In the genomic region with DNA sequence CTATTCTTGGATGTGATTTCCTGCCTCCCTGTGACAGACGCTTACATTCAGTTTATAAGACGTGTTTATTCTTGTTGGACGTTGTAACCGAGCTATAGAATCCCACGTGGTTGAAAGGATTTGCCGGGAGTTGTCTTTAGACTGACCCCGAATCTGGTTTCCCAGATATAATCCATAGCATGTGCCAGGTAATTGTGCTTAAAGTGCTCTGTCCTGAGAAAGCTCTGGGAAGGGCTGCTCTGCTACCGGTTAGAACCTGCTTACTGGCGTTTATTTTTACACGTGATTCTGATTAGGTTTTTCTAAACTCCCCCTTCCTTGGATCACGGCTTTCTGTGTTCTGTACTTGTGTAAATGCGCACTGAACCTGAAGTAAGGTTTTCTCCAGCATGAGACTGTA, we compare ENCODE assay signal across 22 mouse cellular contexts. TPM values are rescaled to one million over a fixed set of nuclear protein-coding genes. Genes with fewer than 3 reads are reported as not detected.
DNase-seq lines count a peak whose midpoint lies in the region; ATAC-seq and TF ChIP-seq lines count a peak whose summit lies in the region.
"Had no signal": no experiment of that assay in that cellular context is flagged by ENCODE, and none has a peak within 500 bp of the region (broad histone marks: within the 10 kb centered on the region; RNA-seq: fewer than 3 reads in every experiment).

No protein-coding gene starts in this region.

- no peak for DNase-seq in kidney, adult 2 months
- peak; percentile 76 for DNase-seq in embryonic facial prominence, embryonic 14.5 days (ENCODE audit: low spot score)
- DNase-seq in limb, embryonic 11.5 days (ENCODE audit: low spot score) = peak; percentile 32
- no peak for DNase-seq in right cerebral cortex, adult 18-20 months
- no peak for DNase-seq in layer of hippocampus, adult 8-10 months (ENCODE audit: low spot score in 2 of 2)
- no peak for DNase-seq in heart, adult 9 months (ENCODE audit: low spot score in 2 of 2)
- DNase-seq: adrenal gland, adult 2 months; cerebellum, adult 2 months; cerebellum, postnatal 36 days; heart, adult 11 months; kidney, adult 11 months; layer of hippocampus, adult 9-11 months; lung, adult 18-20 months; lung, postnatal 14 days; right cerebral cortex, postnatal 14 days had no signal

- H3K9me3 ChIP-seq in kidney, embryonic 14.5 days (ENCODE audit: control insufficient read depth, low read length) = no peaks in the 10 kb centered on the region
- H3K9me3 ChIP-seq in embryonic facial prominence, embryonic 14.5 days (ENCODE audit: control insufficient read depth, low read length) = no peaks in the 10 kb centered on the region
- H3K9me3 ChIP-seq in limb, embryonic 11.5 days (ENCODE audit: control insufficient read depth, low read length) = no peaks in the 10 kb centered on the region
- H3K9me3 ChIP-seq: forebrain, embryonic 15.5 days; heart, embryonic 15.5 days; megakaryocyte, embryonic 14.5 days; neural tube, embryonic 15.5 days had no signal

- H3K27me3 ChIP-seq in kidney, adult 2 months (replicated peaks; ENCODE audit: control insufficient read depth, insufficient read depth, low read length) = no peaks in the 10 kb centered on the region
- no peaks in the 10 kb centered on the region for H3K27me3 ChIP-seq in kidney, embryonic 14.5 days (ENCODE audit: control insufficient read depth, insufficient read depth, low read length)
- no peaks in the 10 kb centered on the region for H3K27me3 ChIP-seq in embryonic facial prominence, embryonic 14.5 days (replicated peaks; ENCODE audit: control insufficient read depth, insufficient read depth, low read length)
- no peaks in the 10 kb centered on the region for H3K27me3 ChIP-seq in limb, embryonic 11.5 days (ENCODE audit: control insufficient read depth, insufficient read depth, low read length)
- H3K27me3 ChIP-seq: forebrain, embryonic 15.5 days; heart, embryonic 15.5 days; megakaryocyte, embryonic 14.5 days; neural tube, embryonic 15.5 days had no signal

- H3K9ac ChIP-seq in kidney, embryonic 14.5 days (ENCODE audit: low read depth, low read length) = no peak overlapping the region
- H3K9ac ChIP-seq in embryonic facial prominence, embryonic 14.5 days (ENCODE audit: low read depth, low read length) = no peak overlapping the region
- H3K9ac ChIP-seq in limb, embryonic 11.5 days (ENCODE audit: low read length) = no peak overlapping the region
- H3K9ac ChIP-seq: forebrain, embryonic 15.5 days; heart, embryonic 15.5 days; neural tube, embryonic 15.5 days had no signal

- no peak for TF ChIP-seq CTCF in kidney, adult 2 months (conservative IDR thresholded peaks at IDR 0.05; ENCODE audit: insufficient read depth, insufficient read length, low read depth, low read length)

- peaks cover 7% of the 10 kb centered on the region; the same call in 1 of the 2 replicates for H3K4me1 ChIP-seq in kidney, adult 2 months (ENCODE audit: control insufficient read depth, insufficient read depth, low read length)
- peaks cover 9% of the 10 kb centered on the region; the same call in 1 of the 2 replicates for H3K4me1 ChIP-seq in kidney, embryonic 14.5 days (ENCODE audit: control insufficient read depth, insufficient read depth, low read length)
- peaks cover 22% of the 10 kb centered on the region for H3K4me1 ChIP-seq in embryonic facial prominence, embryonic 14.5 days (ENCODE audit: control insufficient read depth, insufficient read depth, low read length)
- peaks cover 18% of the 10 kb centered on the region for H3K4me1 ChIP-seq in limb, embryonic 11.5 days (ENCODE audit: control insufficient read depth, insufficient read depth, low read length)

- no peak overlapping the region for H3K4me2 ChIP-seq in kidney, embryonic 14.5 days (replicated peaks; ENCODE audit: low read depth, low read length)
- H3K4me2 ChIP-seq in embryonic facial prominence, embryonic 14.5 days (ENCODE audit: low read depth, low read length) = peak overlapping the region; percentile 4; the same call in 1 of the 2 replicates
- no peak overlapping the region for H3K4me2 ChIP-seq in limb, embryonic 11.5 days (ENCODE audit: low read depth, severe bottlenecking)
- H3K4me2 ChIP-seq: forebrain, embryonic 15.5 days; heart, embryonic 15.5 days; neural tube, embryonic 15.5 days had no signal

- H3K36me3 ChIP-seq in kidney, adult 2 months (ENCODE audit: control insufficient read depth, insufficient read depth, low read length) = no peaks in the 10 kb centered on the region
- H3K36me3 ChIP-seq in kidney, embryonic 14.5 days (ENCODE audit: control insufficient read depth, insufficient read depth, low read length) = no peaks in the 10 kb centered on the region
- H3K36me3 ChIP-seq in embryonic facial prominence, embryonic 14.5 days (ENCODE audit: control insufficient read depth, insufficient read depth, low read length) = no peaks in the 10 kb centered on the region
- no peaks in the 10 kb centered on the region for H3K36me3 ChIP-seq in limb, embryonic 11.5 days (ENCODE audit: control insufficient read depth, insufficient read depth, low read length)
- H3K36me3 ChIP-seq: forebrain, embryonic 15.5 days; heart, embryonic 15.5 days; neural tube, embryonic 15.5 days had no signal

- TF ChIP-seq POLR2A in kidney, adult 2 months (IDR thresholded peaks at IDR 0.05; ENCODE audit: low read depth, low read length) = no peak

- whole genome bisulfite sequencing in kidney, adult 2 months = 37% methylated on average over 12 of the region's 12 CpGs
- WGBS in kidney, embryonic 14.5 days = 49% methylated on average over 12 of the region's 12 CpGs
- 18% methylated on average over 12 of the region's 12 CpGs for WGBS in embryonic facial prominence, embryonic 14.5 days
- 36% methylated on average over 12 of the region's 12 CpGs for WGBS in limb, embryonic 11.5 days

- ATAC-seq in kidney, embryonic 14.5 days (ENCODE audit: low FRiP score, low TSS enrichment) = no peak
- peak; percentile 50 for ATAC-seq in embryonic facial prominence, embryonic 14.5 days (ENCODE audit: low read depth)
- ATAC-seq in limb, embryonic 11.5 days (ENCODE audit: insufficient number of reproducible peaks, low FRiP score, low TSS enrichment, low read depth) = no peak
- ATAC-seq: forebrain, embryonic 15.5 days; midbrain, embryonic 16.5 days had no signal

- no peak overlapping the region for H3K4me3 ChIP-seq in kidney, adult 2 months (ENCODE audit: insufficient read depth, low read depth, low read length)
- H3K4me3 ChIP-seq in kidney, embryonic 14.5 days (ENCODE audit: low read length) = no peak overlapping the region
- no peak overlapping the region for H3K4me3 ChIP-seq in embryonic facial prominence, embryonic 14.5 days (ENCODE audit: low read depth, low read length)
- H3K4me3 ChIP-seq in limb, embryonic 11.5 days (ENCODE audit: low read depth, low read length) = no peak overlapping the region
- H3K4me3 ChIP-seq: forebrain, embryonic 15.5 days; heart, embryonic 15.5 days; left cerebral cortex, adult 2 months; neural tube, embryonic 15.5 days had no signal

- peak overlapping the region; percentile 4; the same call in 1 of the 2 replicates for H3K27ac ChIP-seq in kidney, adult 2 months (ENCODE audit: insufficient read depth, low read depth, low read length)
- no peak overlapping the region for H3K27ac ChIP-seq in kidney, embryonic 14.5 days (ENCODE audit: low read depth, low read length)
- 0 out of 2 replicates have a peak overlapping the region, but pooled peaks have one; percentile 10 for H3K27ac ChIP-seq in embryonic facial prominence, embryonic 14.5 days (replicated peaks; ENCODE audit: low read depth, low read length)
- peak overlapping the region; percentile 5; the same call in 1 of the 2 replicates for H3K27ac ChIP-seq in limb, embryonic 11.5 days (replicated peaks; ENCODE audit: low read depth, low read length)
- H3K27ac ChIP-seq: forebrain, embryonic 15.5 days; heart, embryonic 15.5 days; left cerebral cortex, adult 2 months; neural tube, embryonic 15.5 days had no signal

RNA-seq across cellular contexts. Expression of gene Nqo1, which starts 5.3 kb away (rescaled TPM):
- polyA plus RNA-seq in kidney, adult 2 months (2012; rRNA removed) = 41.0 and 42.9 TPM in 2 replicates
- polyA plus RNA-seq in kidney, embryonic 14.5 days (2014; fragmentation: Nextera tagmentation; extraction: Ambion mirVana) = 8.5 and 10.3 TPM in 2 replicates
- polyA plus RNA-seq in embryonic facial prominence, embryonic 14.5 days (2014; fragmentation: Nextera tagmentation; extraction: Ambion mirVana) = 17.9 and 19.7 TPM in 2 replicates
- 19.5 and 21.5 TPM in 2 replicates for polyA plus RNA-seq in limb, embryonic 11.5 days (2014; fragmentation: Nextera tagmentation; extraction: Ambion mirVana)
- total RNA-seq in layer of hippocampus, adult 8-10 months (2022) = 1 to 10 TPM; 6.0 to 7.1 (median 6.2) TPM

RNA-seq across cellular contexts. Expression of gene Nob1, which starts 27.2 kb away (rescaled TPM):
- 23.1 and 25.6 TPM in 2 replicates for polyA plus RNA-seq in kidney, adult 2 months (2012; rRNA removed)
- polyA plus RNA-seq in kidney, embryonic 14.5 days (2014; fragmentation: Nextera tagmentation; extraction: Ambion mirVana) = 84.5 and 85.3 TPM in 2 replicates
- 42.7 and 42.8 TPM in 2 replicates for polyA plus RNA-seq in embryonic facial prominence, embryonic 14.5 days (2014; fragmentation: Nextera tagmentation; extraction: Ambion mirVana)
- 94.9 and 103 TPM in 2 replicates for polyA plus RNA-seq in limb, embryonic 11.5 days (2014; fragmentation: Nextera tagmentation; extraction: Ambion mirVana)
- 10 to 100 TPM; 39.1 to 46.4 (median 40.8) TPM for total RNA-seq in layer of hippocampus, adult 8-10 months (2022)

RNA-seq across cellular contexts. Expression of gene Wwp2, which starts 38.5 kb away (rescaled TPM):
- 44.0 and 46.3 TPM in 2 replicates for polyA plus RNA-seq in kidney, adult 2 months (2012; rRNA removed)
- 34.8 and 43.7 TPM in 2 replicates for polyA plus RNA-seq in kidney, embryonic 14.5 days (2014; fragmentation: Nextera tagmentation; extraction: Ambion mirVana)
- 77.8 and 112 TPM in 2 replicates for polyA plus RNA-seq in embryonic facial prominence, embryonic 14.5 days (2014; fragmentation: Nextera tagmentation; extraction: Ambion mirVana)
- polyA plus RNA-seq in limb, embryonic 11.5 days (2014; fragmentation: Nextera tagmentation; extraction: Ambion mirVana) = 165 and 176 TPM in 2 replicates
- 10 to 100 TPM; 35.1 to 43.2 (median 41.4) TPM for total RNA-seq in layer of hippocampus, adult 8-10 months (2022)

Comparison
In these comparisons a context has a peak if more than half of its experiments do, and no peak if none do; other contexts are left out.
1. DNase-seq: peak in embryonic facial prominence, embryonic 14.5 days (single experiment) and limb, embryonic 11.5 days (single experiment); none in kidney, adult 2 months (single experiment), right cerebral cortex, adult 18-20 months (single experiment), layer of hippocampus, adult 8-10 months (0 of 2) and heart, adult 9 months (0 of 2).